Mouse (Mus musculus) small intestine, adult 10 weeks (tissue): ENCODE results near the gene Ccdc38. TPM values are rescaled to one million over a fixed set of nuclear protein-coding genes. Genes with fewer than 3 reads are reported as not detected.

Experiments
- polyA plus RNA-seq: library from polyadenylated mRNA; stranded (reverse); fragments of 350-450 nt; fragmentation: Illumina TruSeq; extraction: RNeasy Lipid Tissue Mini Kit (QIAGEN cat#74804); gene quantifications from one replicate; pipeline ENCODE4 v1.2.3, GENCODE M21; 2014; ENCODE audit warnings: low replicate concordance

Gene Ccdc38
- polyA plus RNA-seq, result 0.26 TPM

DNA sequence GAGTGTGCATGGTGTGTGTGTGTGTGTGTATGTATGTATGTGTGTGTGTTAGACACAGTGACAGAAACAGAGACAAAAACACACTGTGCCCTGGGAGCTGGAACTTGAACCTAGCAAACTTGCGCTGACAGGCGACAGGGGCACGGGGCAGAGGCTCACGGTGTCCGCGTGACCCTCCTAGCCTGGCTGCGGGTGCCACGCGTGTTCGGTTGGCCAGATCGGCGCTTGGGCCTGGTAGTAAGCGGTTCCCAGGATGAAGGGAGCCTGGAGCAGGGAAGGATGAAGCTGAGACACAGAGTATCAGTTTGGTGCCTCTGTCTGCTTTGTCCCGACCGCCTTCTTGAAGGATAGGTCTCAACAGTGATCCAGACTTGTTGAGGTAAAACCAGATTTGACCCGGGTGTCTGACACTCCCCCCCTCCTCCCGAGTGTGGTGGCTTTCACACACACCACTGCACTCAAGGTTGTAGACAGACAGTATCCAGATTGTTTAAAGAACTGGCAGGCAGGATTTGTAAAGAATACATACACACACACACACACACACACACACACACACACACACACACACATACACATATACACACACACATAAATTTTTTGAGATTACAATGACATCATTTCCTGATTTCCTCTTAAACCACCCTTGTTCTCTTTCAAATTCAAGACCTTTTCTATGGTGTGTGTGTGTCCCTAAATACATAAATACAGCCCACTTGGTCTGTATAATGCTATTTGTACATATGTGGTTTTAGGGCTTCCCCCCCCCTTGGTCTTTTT, at the start of gene Ccdc38:
Ccdc38 (plus strand) TSS at position 202 of the 780 bp plus-strand sequence.

DNA sequence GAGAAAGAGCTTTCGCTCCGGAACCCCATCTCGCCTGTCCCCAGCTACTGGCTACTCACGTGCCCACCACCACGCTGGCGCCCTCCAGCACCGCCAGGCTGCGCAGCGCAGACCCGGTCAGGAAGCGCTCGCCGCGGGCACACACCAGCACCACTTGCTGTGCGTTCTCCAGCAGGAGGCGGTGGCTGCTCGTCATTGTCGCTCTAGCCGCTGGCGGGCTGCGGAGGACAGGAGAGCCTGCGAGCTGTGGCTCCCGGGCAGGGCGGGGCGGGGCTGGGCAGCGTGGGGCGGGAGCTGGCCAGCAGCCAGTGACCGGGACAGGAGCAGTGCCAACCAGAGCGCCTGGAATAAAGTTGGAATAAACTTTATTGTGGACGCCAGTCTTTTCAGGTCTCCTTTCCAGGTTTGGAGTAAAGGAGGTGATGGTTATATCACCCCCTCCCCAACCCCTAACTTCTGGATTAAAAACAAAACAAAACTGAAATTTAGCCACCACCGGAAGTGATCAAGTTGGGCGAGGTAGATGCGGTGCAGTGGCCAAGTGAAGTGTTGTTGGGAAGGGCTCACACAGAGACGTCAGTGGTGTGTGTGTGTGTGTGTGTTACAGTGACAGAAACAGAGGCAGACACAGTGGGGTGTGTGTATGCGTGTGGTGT, 529 bp upstream of the Ccdc38 start, which contains the start of gene Amdhd1:
Amdhd1 (minus strand) TSS at position 259 of the 656 bp plus-strand sequence.

GRCm38 (mm10) chr10:93589281-93589848, 48.9 kb downstream of the Ccdc38 start, which contains the start of gene Snrpf:
Snrpf (minus strand) TSS chr10:93589706.

Other genes with a start within 250 kb of the Ccdc38 start
- 6.9 TPM for gene Elk3, start 229.5 kb upstream of the Ccdc38 start, polyA plus RNA-seq
- 156 TPM for gene Lta4h, start 87.2 kb upstream of the Ccdc38 start, polyA plus RNA-seq
- gene Hal, start 51.9 kb upstream of the Ccdc38 start, polyA plus RNA-seq, result 0.37 TPM
- not detected for gene Amdhd1, start 599 bp upstream of the Ccdc38 start, polyA plus RNA-seq
- gene Snrpf, start 49.1 kb downstream of the Ccdc38 start, polyA plus RNA-seq, result 33.3 TPM
- 20.1 TPM for gene Ntn4, start 100.0 kb downstream of the Ccdc38 start, polyA plus RNA-seq